Mouse (Mus musculus) spleen, adult 2 months (tissue): Measurements from ENCODE around the gene Crtac1.

Source experiments
- CTCF ChIP-seq: fragments of 200-500 bp; IDR thresholded peaks from 2 replicates; pipeline ENCODE4 v1.5.1; 2011; ENCODE audit warnings: mild to moderate bottlenecking, inconsistent platforms; ENCODE audit not compliant: insufficient read depth, insufficient read length, insufficient replicate concordance; ENCODE audit errors: extremely low read depth
- POLR2A ChIP-seq: fragments of 200-500 bp; IDR thresholded peaks from 2 replicates; pipeline ENCODE4 v1.6.1; 2011; ENCODE audit warnings: low read depth, low read length, inconsistent platforms

- no peak for TF ChIP-seq POLR2A
- no peak for TF ChIP-seq CTCF
These were observed 90.4 kb downstream of the Crtac1 start for GRCm38 (mm10) chr19:42341183-42341582.
